ENCODE assay signal across 8 mouse cellular contexts in genomic region chr10:123195961-123196834, GRCm38 (mm10). TPM values are rescaled to one million over a fixed set of nuclear protein-coding genes. Genes with fewer than 3 reads are reported as not detected.
DNase-seq lines count a peak whose midpoint lies in the region; ATAC-seq and TF ChIP-seq lines count a peak whose summit lies in the region.

No protein-coding gene starts in this region.

- peak; percentile 74 for ATAC-seq in forebrain, embryonic 15.5 days (replicated peaks)
- peak; percentile 85 for ATAC-seq in intestine, embryonic 15.5 days

- H3K36me3 ChIP-seq in forebrain, embryonic 15.5 days, result no peaks in the 10 kb centered on the region
- no peaks in the 10 kb centered on the region for H3K36me3 ChIP-seq in intestine, embryonic 15.5 days

- peaks cover 20% of the 10 kb centered on the region for H3K4me1 ChIP-seq in bone marrow macrophage, adult 2 months (ENCODE audit: control insufficient read depth, insufficient read depth, low read length)
- H3K4me1 ChIP-seq in forebrain, embryonic 15.5 days, result peaks cover 21% of the 10 kb centered on the region
- no peaks in the 10 kb centered on the region for H3K4me1 ChIP-seq in intestine, embryonic 15.5 days (replicated peaks)
- peaks cover under 1% of the 10 kb centered on the region for H3K4me1 ChIP-seq in olfactory bulb, adult 2 months (ENCODE audit: control insufficient read depth, insufficient read depth, low read length)

- H3K27ac ChIP-seq in bone marrow macrophage, adult 2 months (ENCODE audit: insufficient read depth, low read depth, low read length), result peak overlapping the region; percentile 58
- peak overlapping the region; percentile 91 for H3K27ac ChIP-seq in forebrain, embryonic 15.5 days (replicated peaks)
- peak overlapping the region; percentile 93 for H3K27ac ChIP-seq in intestine, embryonic 15.5 days
- H3K27ac ChIP-seq in olfactory bulb, adult 2 months (ENCODE audit: insufficient read depth, low read depth, low read length), result peak overlapping the region; percentile 79

- peak overlapping the region; percentile 71 for H3K4me3 ChIP-seq in bone marrow macrophage, adult 2 months (ENCODE audit: insufficient read depth, low read length)
- H3K4me3 ChIP-seq in forebrain, embryonic 15.5 days, result peak overlapping the region; percentile 90
- peak overlapping the region; percentile 83 for H3K4me3 ChIP-seq in intestine, embryonic 15.5 days (replicated peaks)
- H3K4me3 ChIP-seq in olfactory bulb, adult 2 months (ENCODE audit: insufficient read depth, low read depth, low read length), result peak overlapping the region; percentile 97

- no peak for TF ChIP-seq CTCF in bone marrow macrophage, adult 2 months (IDR thresholded peaks at IDR 0.05; ENCODE audit: low read depth, low read length)
- TF ChIP-seq CTCF in olfactory bulb, adult 2 months (IDR thresholded peaks at IDR 0.05; ENCODE audit: insufficient read depth, low read depth, low read length), result peak; percentile 11; the same call in 1 of the 2 replicates

- no peaks in the 10 kb centered on the region for H3K9me3 ChIP-seq in forebrain, embryonic 15.5 days
- no peaks in the 10 kb centered on the region for H3K9me3 ChIP-seq in intestine, embryonic 15.5 days

- H3K27me3 ChIP-seq in forebrain, embryonic 15.5 days, result no peaks in the 10 kb centered on the region
- no peaks in the 10 kb centered on the region for H3K27me3 ChIP-seq in intestine, embryonic 15.5 days (replicated peaks)

- peak overlapping the region; percentile 87 for H3K9ac ChIP-seq in forebrain, embryonic 15.5 days (replicated peaks)
- peak overlapping the region; percentile 76 for H3K9ac ChIP-seq in intestine, embryonic 15.5 days

- H3K4me2 ChIP-seq in forebrain, embryonic 15.5 days (replicated peaks), result peak overlapping the region; percentile 70
- peak overlapping the region; percentile 63 for H3K4me2 ChIP-seq in intestine, embryonic 15.5 days (replicated peaks)

- WGBS in forebrain, embryonic 15.5 days, result under 1% methylated on average over 60 of the region's 66 CpGs
- under 1% methylated on average over 60 of the region's 66 CpGs for WGBS in intestine, embryonic 15.5 days
- 1% methylated on average over 60 of the region's 66 CpGs for WGBS in olfactory bulb, adult 2 months

- peak; percentile 13 to 43 for DNase-seq in left cerebral cortex, adult 18-20 months (ENCODE audit: low spot score in 2 of 2)
- DNase-seq in left cerebral cortex, adult 9 months (ENCODE audit: low spot score in 2 of 2), result no peak
- peak; percentile 32 to 49 for DNase-seq in lung, adult 18-20 months
- DNase-seq in thymus, postnatal 4 days, result peak; percentile 77

- TF ChIP-seq POLR2A in bone marrow macrophage, adult 2 months (IDR thresholded peaks at IDR 0.05; ENCODE audit: borderline replicate concordance, low read depth, low read length), result no peak
- no peak for TF ChIP-seq POLR2A in olfactory bulb, adult 2 months (IDR thresholded peaks at IDR 0.05; ENCODE audit: insufficient read depth, low read depth, low read length)

RNA-seq across cellular contexts. Expression of gene Usp15, which starts 0.6 kb away (rescaled TPM):
- total RNA-seq in left cerebral cortex, adult 18-20 months (2021), result 100 to 1,000 TPM in 1 of 2 experiments, 10 to 100 TPM in 1; 98.9 to 111 TPM
- polyA plus RNA-seq in bone marrow macrophage, adult 2 months (2012; ENCODE audit: insufficient read depth, insufficient read length, missing spikeins), result 81.7 and 94.7 TPM in 2 replicates
- polyA plus RNA-seq in forebrain, embryonic 15.5 days (2015; fragmentation: Nextera tagmentation; extraction: Ambion mirVana), result 65.1 and 66.8 TPM in 2 replicates
- polyA plus RNA-seq in intestine, embryonic 15.5 days (2015; fragmentation: Nextera tagmentation; extraction: Ambion mirVana), result 68.4 and 76.3 TPM in 2 replicates
- 173 TPM in 1 of 2 replicates, not detected in the other for polyA plus RNA-seq in olfactory bulb, adult 2 months (2012; ENCODE audit: insufficient read depth, insufficient read length, low replicate concordance, missing spikeins)

Comparison
In these comparisons a context has a peak if more than half of its experiments do, and no peak if none do; other contexts are left out.
1. DNase-seq: peak in left cerebral cortex, adult 18-20 months (2 of 2), lung, adult 18-20 months (2 of 2) and thymus, postnatal 4 days (single experiment); none in left cerebral cortex, adult 9 months (0 of 2).
2. Peak in every context shown above with its lines, with median percentiles within 50 percentile points of each other: H3K27ac ChIP-seq and H3K4me3 ChIP-seq.